7 mouse cellular contexts compared by ENCODE assay signal in the genomic region with DNA sequence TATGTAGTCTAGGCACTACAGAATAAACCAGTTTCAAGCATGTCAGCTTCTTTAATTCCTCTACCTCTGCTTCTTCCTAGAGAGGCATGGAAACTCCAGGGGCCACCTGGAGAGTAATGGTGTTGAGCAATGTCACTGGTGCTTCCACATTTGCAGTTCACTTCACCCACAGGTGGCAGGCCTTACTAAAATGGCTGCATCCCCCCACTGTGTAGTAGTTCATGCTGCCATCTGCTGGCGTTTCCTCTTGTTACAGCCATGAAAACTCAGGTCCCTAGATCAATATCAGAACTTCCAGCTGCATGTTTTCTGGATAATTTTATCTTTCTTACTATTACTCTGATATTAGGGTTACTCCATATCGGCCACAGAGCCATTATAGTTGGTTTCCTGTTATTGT.
DNase-seq lines count a peak whose midpoint lies in the region; ATAC-seq and TF ChIP-seq lines count a peak whose summit lies in the region.

No protein-coding gene starts in this region.

- no peak overlapping the region for H3K4me2 ChIP-seq in CH12.LX (ENCODE audit: insufficient read depth, low read depth, poor library complexity, severe bottlenecking)

- TF ChIP-seq POLR2A in CH12.LX (IDR thresholded peaks at IDR 0.05; ENCODE audit: low read depth, low read length): no peak

- no peaks in the 10 kb centered on the region for H3K36me3 ChIP-seq in CH12.LX (replicated peaks in 1 of 2; ENCODE audit: control insufficient read depth in 1 of 2, insufficient read depth in 1 of 2, low read length in 1 of 2)

- H3K27me3 ChIP-seq in CH12.LX (replicated peaks): no peaks in the 10 kb centered on the region

- dilution Hi-C loops in CH12.LX (cut with MboI; ENCODE audit: extremely low pct_ligation_motif_present, extremely low pct_unique_long_range_greater_than_20kb, low sequenced_read_pairs): no loop called here

- peak; percentile 79 for DNase-seq in CH12.LX (ENCODE audit: extremely low read depth)
- peak; percentile 17 for DNase-seq in Muller cell, postnatal 12 days (ENCODE audit: inconsistent ontology term)
- DNase-seq in cerebellum, postnatal 14 days: peak; percentile 75 to 82
- DNase-seq in layer of hippocampus, adult 8-10 months (ENCODE audit: low spot score in 2 of 2): peak; percentile 16 to 38
- peak; percentile 9 for DNase-seq in right cerebral cortex, postnatal 25 days

- TF ChIP-seq CTCF in CH12.LX (conservative IDR thresholded peaks at IDR 0.05 in 1 of 2, IDR thresholded peaks at IDR 0.05 in 1 of 2; ENCODE audit: low read depth in 2 of 2, low read length in 2 of 2): peak; percentile 17 to 97; a peak in 3 of 4 replicates

- peaks cover 0 to 5% of the 10 kb centered on the region in 2 experiments; a peak in 2 of 4 replicates for H3K4me1 ChIP-seq in CH12.LX (ENCODE audit: control insufficient read depth in 1 of 2, insufficient read depth in 2 of 2)

- H3K4me3 ChIP-seq in CH12.LX (replicated peaks in 1 of 3; ENCODE audit: low read depth in 2 of 3, low read length in 2 of 3, poor library complexity in 1 of 3): no peak overlapping the region

- no peak overlapping the region for H3K27ac ChIP-seq in CH12.LX (ENCODE audit: insufficient read depth, low read depth)

- ATAC-seq in granulocyte monocyte progenitor cell, adult 5-6 weeks (replicated peaks; ENCODE audit: poor library complexity, severe bottlenecking): peak; percentile 98
- ATAC-seq in megakaryocyte progenitor cell, adult 5-6 weeks (replicated peaks; ENCODE audit: poor library complexity): peak; percentile 99

- H3K9me3 ChIP-seq in CH12.LX (replicated peaks; ENCODE audit: low read length): no peaks in the 10 kb centered on the region

- TF ChIP-seq EP300 in CH12.LX (IDR thresholded peaks at IDR 0.05; ENCODE audit: low read length): no peak

- no peaks in the 10 kb centered on the region for H3K79me2 ChIP-seq in CH12.LX (replicated peaks; ENCODE audit: control insufficient read depth, extremely low read depth, insufficient read depth, poor library complexity, severe bottlenecking)

- H3K9ac ChIP-seq in CH12.LX (ENCODE audit: insufficient read depth, low read depth): no peak overlapping the region

- in situ Hi-C loops in CH12.LX (cut with MboI; ENCODE audit: low pct_ligation_motif_present, low pct_unique_long_range_greater_than_20kb, low sequenced_read_pairs): no loop called here

- TF ChIP-seq RAD21 in CH12.LX (IDR thresholded peaks at IDR 0.05; ENCODE audit: low read depth, low read length): peak; percentile 88

TF ChIP-seq in CH12.LX, 34 proteins besides CTCF, POLR2A, EP300 and RAD21:
- TF ChIP-seq CHD1 (IDR thresholded peaks at IDR 0.05; ENCODE audit: low read depth, low read length) (no peak), SIN3A (IDR thresholded peaks at IDR 0.05; ENCODE audit: low read length) (0 out of 2 replicates have a peak, but pooled peaks have one; percentile 21), ZC3H11A (IDR thresholded peaks at IDR 0.05; ENCODE audit: low read depth, low read length) (peak; percentile 69), PAX5 (IDR thresholded peaks at IDR 0.05; ENCODE audit: low read length) (no peak), SMC3 (IDR thresholded peaks at IDR 0.05; ENCODE audit: low read depth, low read length) (peak; percentile 93), RCOR1 (conservative IDR thresholded peaks at IDR 0.05; ENCODE audit: low read depth, low read length) (no peak), E2F4 (IDR thresholded peaks at IDR 0.05; ENCODE audit: insufficient replicate concordance, low read depth, low read length) (no peak), MAFK (IDR thresholded peaks at IDR 0.05; ENCODE audit: insufficient replicate concordance, low read length) (no peak)

Comparison
In these comparisons a context has a peak if more than half of its experiments do, and no peak if none do; other contexts are left out.
1. DNase-seq: peak in every context shown above with its lines; median percentile 79 in CH12.LX; 78 in cerebellum, postnatal 14 days; 27 in layer of hippocampus, adult 8-10 months; 17 in Muller cell, postnatal 12 days; 9 in right cerebral cortex, postnatal 25 days.